Mouse (Mus musculus): ENCODE results near the gene Tdrd7.
A peak's percentile ranks its signal among the peaks of the same experiment; 100 is the strongest.

Tdrd7 gene

GRCm38 (mm10) chr4:46047971-46048370 is 82.8 kb downstream of the Tdrd7 start:
- DNase-seq: no peak

DNA sequence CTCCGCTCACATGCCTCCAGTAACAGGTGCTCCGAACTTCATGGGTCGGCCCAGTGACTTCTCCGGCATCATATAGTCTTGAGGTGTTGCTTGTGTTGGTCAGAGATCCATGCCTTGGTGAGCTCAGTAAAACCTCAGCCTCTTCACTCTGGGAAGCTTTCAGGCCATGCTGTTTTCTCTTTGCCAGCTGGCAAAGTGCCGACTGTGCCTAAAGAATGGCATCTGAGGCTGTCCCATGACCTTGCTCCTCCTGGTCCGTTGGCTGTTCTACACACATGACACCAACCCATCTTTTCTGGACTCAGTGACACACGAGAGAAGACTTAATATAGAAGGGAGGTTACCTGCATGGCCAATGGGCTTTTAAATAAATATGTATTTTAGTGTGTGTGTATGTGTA is 83.3 kb downstream of the Tdrd7 start:
- peak; percentile 53 for DNase-seq

GRCm38 (mm10) chr4:46053323-46054107 is 88.4 kb downstream of the Tdrd7 start:
- DNase-seq: no peak

DNA sequence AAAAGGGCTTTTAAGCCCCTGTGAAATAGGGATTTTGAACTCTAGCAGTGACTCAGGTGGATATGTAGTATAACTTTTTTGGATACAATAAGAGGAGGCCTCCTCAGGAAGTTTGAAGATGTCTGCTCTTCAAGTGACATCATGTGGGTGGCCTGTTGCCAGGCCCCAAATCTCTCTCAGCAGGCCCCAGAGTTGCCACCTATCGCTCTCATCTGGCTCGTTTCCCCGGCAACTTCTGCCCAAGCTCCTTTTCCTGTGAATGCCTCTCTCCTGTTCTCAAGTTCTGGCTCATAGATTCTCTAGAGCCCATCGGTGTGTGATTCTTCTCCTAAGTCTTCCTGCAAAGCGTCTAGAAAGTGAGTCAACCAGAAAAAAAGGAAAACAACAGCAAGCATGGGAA is 91.0 kb downstream of the Tdrd7 start:
- peak; percentile 69 for DNase-seq

DNA sequence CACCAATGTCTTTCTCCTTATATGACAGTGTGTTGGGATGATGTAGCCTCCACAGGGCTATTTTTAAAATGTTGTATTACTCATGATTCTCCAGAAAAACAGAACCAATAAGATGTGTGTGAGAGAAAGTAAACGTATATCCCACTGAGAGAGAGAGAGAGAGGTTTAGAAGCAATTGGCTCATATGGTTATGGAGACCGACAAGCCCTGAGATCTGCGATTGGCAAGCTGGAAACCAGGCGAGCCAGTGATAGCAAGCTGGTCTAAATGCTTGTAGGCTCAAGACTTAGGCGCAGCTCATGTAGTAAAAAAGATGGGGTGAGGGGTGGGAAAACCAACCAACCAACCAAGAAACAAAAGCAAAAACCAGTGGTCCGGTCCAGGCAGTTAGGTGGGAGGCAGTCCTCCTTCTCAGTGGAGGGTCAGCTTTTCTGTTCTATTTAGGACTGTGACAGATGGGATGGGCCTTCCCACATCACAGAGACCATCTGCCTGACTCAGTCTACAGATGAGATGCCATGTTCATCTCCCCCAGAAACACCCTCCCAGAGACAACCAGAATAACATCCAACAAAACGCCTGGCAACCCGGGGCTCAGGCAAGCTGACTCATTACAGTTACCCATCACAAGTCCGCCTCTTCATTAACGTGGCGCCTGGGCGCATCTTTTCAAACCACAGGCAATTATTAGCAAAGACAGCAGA is 96.3 kb downstream of the Tdrd7 start:
- DNase-seq: peak; percentile 67

GRCm38 (mm10) chr4:46063841-46064240 is 98.7 kb downstream of the Tdrd7 start:
- DNase-seq: no peak

DNA sequence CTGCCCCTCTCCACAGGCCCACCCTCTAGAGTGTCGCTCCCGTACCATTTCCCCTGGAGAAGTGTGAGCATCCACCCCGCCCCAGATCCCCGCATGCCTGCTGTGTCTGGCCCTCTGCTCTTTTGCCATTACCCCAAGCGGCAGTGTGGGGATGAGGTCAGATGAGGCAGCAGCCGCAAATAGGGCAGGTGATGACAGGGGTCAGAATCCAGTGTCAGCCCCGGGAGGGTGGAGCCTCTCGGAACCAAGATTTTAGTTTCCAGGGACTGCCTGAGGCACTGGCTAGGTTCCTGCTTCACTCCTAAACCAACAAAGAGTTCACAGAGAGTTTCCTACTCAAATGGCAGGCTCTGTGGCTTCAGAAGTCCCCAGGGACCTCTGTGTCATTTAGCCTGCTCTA is 99.1 kb downstream of the Tdrd7 start:
- DNase-seq: peak; percentile 53

DNA sequence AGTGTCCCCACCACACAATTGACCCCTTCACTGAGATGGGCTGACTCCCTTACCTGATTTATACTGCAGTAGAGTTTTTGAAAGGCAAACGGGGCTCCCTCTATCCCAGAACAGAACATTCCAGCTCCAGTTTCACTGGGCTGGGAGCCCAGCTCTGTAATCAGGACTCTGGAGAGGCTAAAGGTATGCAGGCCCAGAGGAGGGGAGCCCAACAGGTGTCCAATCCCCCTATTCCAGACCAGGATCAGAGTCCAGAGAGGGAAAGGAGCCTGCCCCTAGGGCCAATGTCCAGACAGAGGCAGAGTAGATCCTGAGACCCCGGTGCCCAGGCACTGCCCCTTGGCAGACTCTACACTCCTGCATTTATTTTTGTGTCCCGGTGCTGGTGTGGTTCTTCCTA is 99.8 kb downstream of the Tdrd7 start:
- DNase-seq: peak; percentile 53

GRCm38 (mm10) chr4:46065695-46066340 is 100.7 kb downstream of the Tdrd7 start:
- DNase-seq: peak; percentile 50

DNA sequence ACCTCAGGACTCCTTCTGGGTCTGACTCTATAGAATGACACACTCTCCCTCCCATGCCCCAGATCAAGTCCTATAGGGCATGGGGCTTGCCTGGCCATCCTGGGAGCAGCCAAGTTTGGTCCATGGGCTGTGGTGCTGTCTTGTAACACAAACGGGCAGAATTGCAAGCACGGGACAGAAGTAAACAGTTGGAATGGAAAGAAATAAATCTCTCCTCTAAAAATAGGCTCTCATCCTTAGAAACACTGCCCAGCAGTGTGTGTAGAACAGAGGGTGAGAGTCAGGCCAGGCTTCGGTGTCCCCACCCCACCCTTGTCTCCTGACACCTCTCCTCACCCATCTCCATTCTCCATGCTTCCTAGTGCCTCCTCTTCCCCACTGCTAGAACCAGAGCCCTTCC is 102.9 kb downstream of the Tdrd7 start:
- no peak for DNase-seq

DNA sequence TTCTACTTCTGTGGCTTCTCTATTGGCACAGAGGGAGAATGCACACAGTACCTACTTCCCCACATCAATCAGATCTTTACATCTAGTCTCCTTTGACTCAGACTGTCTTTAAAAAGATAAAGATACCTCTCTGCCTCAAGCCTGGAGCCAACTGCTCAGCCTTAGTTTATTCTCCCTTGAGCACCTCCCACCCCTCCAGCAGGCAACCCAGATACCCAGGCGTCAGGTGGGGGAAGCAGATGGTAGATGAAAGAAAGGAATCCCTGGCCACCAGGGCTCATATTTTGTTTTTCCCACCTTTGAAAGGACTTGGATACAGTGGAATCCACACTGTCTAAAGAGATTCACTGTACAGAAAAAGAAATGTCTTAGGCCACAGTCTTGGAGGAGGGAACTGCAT is 103.4 kb downstream of the Tdrd7 start:
- DNase-seq: peak; percentile 75

- DNase-seq: peak; percentile 89
These were observed 104.8 kb downstream of the Tdrd7 start for GRCm38 (mm10) chr4:46069851-46070482.

- DNase-seq: peak; percentile 70
These were observed 107.5 kb downstream of the Tdrd7 start for GRCm38 (mm10) chr4:46072631-46073030.

- DNase-seq: peak; percentile 79
These were observed 108.6 kb downstream of the Tdrd7 start for GRCm38 (mm10) chr4:46073736-46074135.

DNA sequence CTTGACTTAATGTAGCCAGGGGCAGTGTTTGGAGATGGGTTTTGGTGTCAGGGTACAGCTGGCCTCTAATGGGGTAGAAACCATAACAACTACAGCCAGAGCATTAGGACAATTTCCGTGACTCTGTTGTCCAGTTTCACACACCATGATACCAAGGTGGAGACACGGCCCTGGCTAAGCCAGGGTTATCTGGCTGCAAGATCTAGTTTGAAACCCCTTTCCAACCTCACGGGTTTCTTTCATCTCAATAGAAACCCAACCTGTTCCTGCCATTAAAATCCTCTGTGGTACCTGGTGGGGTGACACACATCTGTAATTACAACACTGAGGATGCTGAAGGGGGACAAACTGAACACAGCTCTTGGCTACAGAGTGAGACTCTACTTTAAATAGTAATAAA is 110.5 kb downstream of the Tdrd7 start:
- no peak for DNase-seq

- DNase-seq: no peak
These were observed 111.8 kb downstream of the Tdrd7 start for GRCm38 (mm10) chr4:46076892-46077291.

GRCm38 (mm10) chr4:46080261-46080660 is 115.1 kb downstream of the Tdrd7 start:
- DNase-seq: no peak

DNA sequence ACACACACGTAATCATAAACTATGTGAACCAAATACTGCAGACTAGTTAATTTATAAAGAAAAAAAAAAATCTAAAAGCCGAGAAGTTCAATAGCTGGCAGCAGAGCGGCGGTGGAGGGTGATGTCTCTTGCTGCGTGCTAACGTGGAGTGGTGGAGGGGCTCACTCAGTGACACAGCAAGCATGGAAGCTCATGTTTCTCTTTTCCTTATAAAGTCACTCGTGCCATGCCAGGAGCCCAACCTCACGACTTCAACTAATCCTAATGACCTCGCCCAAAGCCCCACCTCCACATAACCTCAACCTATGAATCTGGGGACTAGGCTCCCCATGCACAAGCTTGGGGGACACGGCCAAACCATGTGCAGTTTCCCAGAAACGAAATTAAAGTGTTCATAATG is 117.4 kb downstream of the Tdrd7 start:
- no peak for DNase-seq

Measured in cerebellum, adult 9-11 months (tissue).